Mouse (Mus musculus) retina, postnatal 7 days (tissue): Measurements from ENCODE around the gene Pde10a.

Experiments
- DNase-seq: peaks from one replicate; pipeline ENCODE4 v3.0.0-alpha.2; 2012; ENCODE audit warnings: low read depth, low spot score

The Pde10a gene

GRCm38 (mm10) chr17:8525225-8525721, at the start of gene Pde10a:
Gene Pde10a, plus strand, starts transcription at chr17:8525372.
- DNase-seq = no peak

GRCm38 (mm10) chr17:8478554-8478953, 46.6 kb upstream of the Pde10a start:
- DNase-seq = no peak

- DNase-seq = no peak
These were observed 45.6 kb upstream of the Pde10a start for GRCm38 (mm10) chr17:8479493-8480128.

- no peak for DNase-seq
These were observed 43.4 kb upstream of the Pde10a start for GRCm38 (mm10) chr17:8481797-8482196.

- no peak for DNase-seq
These were observed 42.3 kb upstream of the Pde10a start for GRCm38 (mm10) chr17:8482876-8483275.

- no peak for DNase-seq
These were observed 40.9 kb upstream of the Pde10a start for GRCm38 (mm10) chr17:8484246-8484645.

- no peak for DNase-seq
These were observed 40.0 kb upstream of the Pde10a start for GRCm38 (mm10) chr17:8485146-8485545.

- DNase-seq = no peak
These were observed 37.3 kb upstream of the Pde10a start for GRCm38 (mm10) chr17:8487824-8488223.

- DNase-seq = no peak
These were observed 34.2 kb upstream of the Pde10a start for GRCm38 (mm10) chr17:8490971-8491370.

GRCm38 (mm10) chr17:8493461-8493860, 31.7 kb upstream of the Pde10a start:
- no peak for DNase-seq

- DNase-seq = no peak
These were observed 27.0 kb upstream of the Pde10a start for GRCm38 (mm10) chr17:8498151-8498550.

- DNase-seq = no peak
These were observed 26.5 kb upstream of the Pde10a start for GRCm38 (mm10) chr17:8498655-8499054.

GRCm38 (mm10) chr17:8499564-8500117, 25.5 kb upstream of the Pde10a start:
- DNase-seq = no peak

- DNase-seq = no peak
These were observed 20.8 kb upstream of the Pde10a start for GRCm38 (mm10) chr17:8504381-8504780.

GRCm38 (mm10) chr17:8505669-8506426, 19.3 kb upstream of the Pde10a start:
- DNase-seq = peak; percentile 65

GRCm38 (mm10) chr17:8506726-8507125, 18.4 kb upstream of the Pde10a start:
- DNase-seq = no peak

- no peak for DNase-seq
These were observed 17.5 kb upstream of the Pde10a start for GRCm38 (mm10) chr17:8507654-8508053.

- peak; percentile 68 for DNase-seq
These were observed 16.6 kb upstream of the Pde10a start for GRCm38 (mm10) chr17:8508305-8509141.

GRCm38 (mm10) chr17:8516006-8516405, 9.2 kb upstream of the Pde10a start:
- no peak for DNase-seq

- no peak for DNase-seq
These were observed 1.2 kb upstream of the Pde10a start for GRCm38 (mm10) chr17:8523986-8524385.

- peak; percentile 81 for DNase-seq
These were observed 596 bp upstream of the Pde10a start for GRCm38 (mm10) chr17:8524387-8525165.
